In genomic region chr11:117104044-117104757, GRCm38 (mm10) we compare ENCODE assay signal across 14 mouse cellular contexts. TPM values are rescaled to one million over a fixed set of nuclear protein-coding genes. Genes with fewer than 3 reads are reported as not detected.
A peak's percentile ranks its signal among the peaks of the same experiment; 100 is the strongest.
DNase-seq lines count a peak whose midpoint lies in the region; ATAC-seq and TF ChIP-seq lines count a peak whose summit lies in the region.
"Had no signal": no experiment of that assay in that cellular context is flagged by ENCODE, and none has a peak within 500 bp of the region (broad histone marks: within the 10 kb centered on the region; RNA-seq: fewer than 3 reads in every experiment).

No protein-coding gene starts in this region.

- H3K27me3 ChIP-seq in hindbrain, postnatal 0 days (ENCODE audit: insufficient read depth, low read length), result no peaks in the 10 kb centered on the region
- H3K27me3 ChIP-seq in hindbrain, embryonic 10.5 days (ENCODE audit: insufficient read depth, poor library complexity, severe bottlenecking), result no peaks in the 10 kb centered on the region
- no peaks in the 10 kb centered on the region for H3K27me3 ChIP-seq in testis, adult 2 months (ENCODE audit: control insufficient read depth, insufficient read depth, low read length)
- H3K27me3 ChIP-seq in lung, embryonic 16.5 days (ENCODE audit: control insufficient read depth, insufficient read depth, low read depth, low read length), result no peaks in the 10 kb centered on the region
- no peaks in the 10 kb centered on the region for H3K27me3 ChIP-seq in midbrain, embryonic 13.5 days
- H3K27me3 ChIP-seq: hindbrain, embryonic 12.5 days; limb, embryonic 13.5 days had no signal

- H3K4me2 ChIP-seq in hindbrain, postnatal 0 days (ENCODE audit: low read depth, low read length), result no peak overlapping the region
- H3K4me2 ChIP-seq in lung, embryonic 16.5 days (ENCODE audit: low read depth, low read length), result no peak overlapping the region
- no peak overlapping the region for H3K4me2 ChIP-seq in midbrain, embryonic 13.5 days (replicated peaks)
- H3K4me2 ChIP-seq: hindbrain, embryonic 12.5 days; limb, embryonic 13.5 days had no signal

- no peak for ATAC-seq in hindbrain, postnatal 0 days
- ATAC-seq in lung, embryonic 16.5 days (ENCODE audit: low read depth), result peak; percentile 49
- ATAC-seq in midbrain, embryonic 13.5 days, result no peak
- ATAC-seq: midbrain, embryonic 16.5 days had no signal

- no peaks in the 10 kb centered on the region for H3K36me3 ChIP-seq in hindbrain, postnatal 0 days (ENCODE audit: insufficient read depth, low read length)
- no peaks in the 10 kb centered on the region for H3K36me3 ChIP-seq in hindbrain, embryonic 10.5 days
- H3K36me3 ChIP-seq in testis, adult 2 months (ENCODE audit: control insufficient read depth, insufficient read depth, low read length), result no peaks in the 10 kb centered on the region
- no peaks in the 10 kb centered on the region for H3K36me3 ChIP-seq in lung, embryonic 16.5 days (ENCODE audit: control insufficient read depth, insufficient read depth, low read length)
- no peaks in the 10 kb centered on the region for H3K36me3 ChIP-seq in midbrain, embryonic 13.5 days
- H3K36me3 ChIP-seq: hindbrain, embryonic 12.5 days; limb, embryonic 13.5 days had no signal

- no peaks in the 10 kb centered on the region for H3K4me1 ChIP-seq in hindbrain, postnatal 0 days (ENCODE audit: insufficient read depth, low read length)
- peaks cover 54% of the 10 kb centered on the region for H3K4me1 ChIP-seq in hindbrain, embryonic 10.5 days (replicated peaks)
- peaks cover 5% of the 10 kb centered on the region; the same call in 1 of the 2 replicates for H3K4me1 ChIP-seq in testis, adult 2 months (ENCODE audit: control insufficient read depth, insufficient read depth, low read length)
- H3K4me1 ChIP-seq in lung, embryonic 16.5 days (replicated peaks; ENCODE audit: control insufficient read depth, insufficient read depth, low read length), result peaks cover 26% of the 10 kb centered on the region
- H3K4me1 ChIP-seq in midbrain, embryonic 13.5 days (replicated peaks), result peaks cover 24% of the 10 kb centered on the region

- no peak overlapping the region for H3K9ac ChIP-seq in hindbrain, postnatal 0 days (replicated peaks; ENCODE audit: low read length)
- H3K9ac ChIP-seq in lung, embryonic 16.5 days (ENCODE audit: low read length), result no peak overlapping the region
- no peak overlapping the region for H3K9ac ChIP-seq in midbrain, embryonic 13.5 days (replicated peaks)
- H3K9ac ChIP-seq: hindbrain, embryonic 12.5 days; limb, embryonic 13.5 days had no signal

- no peak for TF ChIP-seq CTCF in hindbrain, postnatal 0 days (IDR thresholded peaks at IDR 0.05; ENCODE audit: low read depth)
- TF ChIP-seq CTCF in testis, adult 2 months (IDR thresholded peaks at IDR 0.05; ENCODE audit: control insufficient read depth, insufficient read depth, insufficient replicate concordance, low read depth, low read length), result no peak

- H3K4me3 ChIP-seq in hindbrain, postnatal 0 days (ENCODE audit: low read length), result no peak overlapping the region
- no peak overlapping the region for H3K4me3 ChIP-seq in hindbrain, embryonic 10.5 days
- H3K4me3 ChIP-seq in testis, adult 2 months (ENCODE audit: control insufficient read depth, low read depth, low read length), result no peak overlapping the region
- no peak overlapping the region for H3K4me3 ChIP-seq in lung, embryonic 16.5 days (ENCODE audit: low read length)
- no peak overlapping the region for H3K4me3 ChIP-seq in midbrain, embryonic 13.5 days (replicated peaks)
- H3K4me3 ChIP-seq: hindbrain, embryonic 12.5 days; limb, embryonic 13.5 days had no signal

- no peak for TF ChIP-seq POLR2A in testis, adult 2 months (IDR thresholded peaks at IDR 0.05; ENCODE audit: control insufficient read depth, low read depth, low read length)

- DNase-seq in hindbrain, postnatal 0 days (ENCODE audit: low spot score), result no peak
- no peak for DNase-seq in hindbrain, embryonic 10.5 days (ENCODE audit: low spot score)
- DNase-seq in testis, postnatal 14 days (ENCODE audit: low spot score), result no peak
- no peak for DNase-seq in embryo, embryonic 10.5 days (ENCODE audit: low spot score)
- DNase-seq: adrenal gland, adult 8-10 months; cerebellum, postnatal 36 days; thymus, postnatal 4 days had no signal

- H3K9me3 ChIP-seq in hindbrain, postnatal 0 days (ENCODE audit: low read length), result no peaks in the 10 kb centered on the region
- no peaks in the 10 kb centered on the region for H3K9me3 ChIP-seq in hindbrain, embryonic 10.5 days
- H3K9me3 ChIP-seq in lung, embryonic 16.5 days (ENCODE audit: control insufficient read depth, low read length), result no peaks in the 10 kb centered on the region
- no peaks in the 10 kb centered on the region for H3K9me3 ChIP-seq in midbrain, embryonic 13.5 days
- H3K9me3 ChIP-seq: hindbrain, embryonic 12.5 days; limb, embryonic 13.5 days had no signal

- H3K27ac ChIP-seq in hindbrain, postnatal 0 days, result peak overlapping the region; percentile 48; the same call in 1 of the 2 replicates
- H3K27ac ChIP-seq in hindbrain, embryonic 10.5 days, result no peak overlapping the region; the same call in 1 of the 2 replicates
- H3K27ac ChIP-seq in testis, adult 2 months (ENCODE audit: control insufficient read depth, insufficient read depth, low read depth, low read length), result peak overlapping the region; percentile 67
- H3K27ac ChIP-seq in lung, embryonic 16.5 days (ENCODE audit: low read length), result peak overlapping the region; percentile 74
- no peak overlapping the region for H3K27ac ChIP-seq in midbrain, embryonic 13.5 days
- H3K27ac ChIP-seq: hindbrain, embryonic 12.5 days; limb, embryonic 13.5 days; macrophage had no signal

- WGBS in hindbrain, postnatal 0 days, result 66% methylated on average over 10 of the region's 10 CpGs
- WGBS in hindbrain, embryonic 10.5 days, result 81% methylated on average over 10 of the region's 10 CpGs
- WGBS in lung, embryonic 16.5 days, result 70% methylated on average over 10 of the region's 10 CpGs
- WGBS in midbrain, embryonic 13.5 days, result 78% methylated on average over 10 of the region's 10 CpGs

RNA-seq across cellular contexts. Expression of gene Sec14l1, which starts 10.8 kb away (rescaled TPM):
- 69.1 and 74.1 TPM in 2 replicates for total RNA-seq in hindbrain, postnatal 0 days (2014; rRNA removed)
- polyA plus RNA-seq in hindbrain, postnatal 0 days (2015; fragmentation: Nextera tagmentation; extraction: Ambion mirVana), result 47.0 and 47.3 TPM in 2 replicates
- 57.0 and 58.2 TPM in 2 replicates for polyA plus RNA-seq in hindbrain, embryonic 10.5 days (2016; fragmentation: Nextera tagmentation; extraction: Ambion mirVana)
- polyA plus RNA-seq in testis, adult 2 months (2012; rRNA removed), result 133 and 153 TPM in 2 replicates
- polyA plus RNA-seq in lung, embryonic 16.5 days (2015; fragmentation: Nextera tagmentation; extraction: Ambion mirVana), result 74.5 and 76.5 TPM in 2 replicates
- 62.4 and 67.0 TPM in 2 replicates for polyA plus RNA-seq in midbrain, embryonic 13.5 days (2015; fragmentation: Nextera tagmentation; extraction: Ambion mirVana)

Comparison
In these comparisons a context has a peak if more than half of its experiments do, and no peak if none do; other contexts are left out.
1. H3K27ac ChIP-seq: peak in hindbrain, postnatal 0 days (single experiment), testis, adult 2 months (single experiment) and lung, embryonic 16.5 days (single experiment); none in hindbrain, embryonic 10.5 days (single experiment) and midbrain, embryonic 13.5 days (single experiment).